24 mouse cellular contexts compared by ENCODE assay signal in the genomic region with DNA sequence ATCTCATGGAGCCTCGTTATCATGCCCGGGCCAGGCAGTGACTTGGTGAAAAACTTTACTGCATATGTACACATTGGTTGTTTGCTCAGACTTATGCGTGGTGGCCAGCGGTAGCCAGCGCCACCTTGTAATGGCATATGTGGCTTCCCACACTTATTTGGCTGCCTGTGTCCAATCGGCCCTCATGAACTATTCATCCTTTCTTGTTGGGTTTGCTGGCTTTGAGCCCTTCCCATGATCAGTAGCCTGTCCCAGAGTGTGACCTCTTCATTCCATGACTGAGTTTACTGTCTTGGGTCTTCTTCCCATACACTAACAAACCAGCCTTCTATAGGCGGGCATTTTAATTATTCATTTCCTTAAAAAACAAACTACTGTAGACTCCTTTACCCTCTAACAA.
"Had no signal": no experiment of that assay in that cellular context is flagged by ENCODE, and none has a peak within 500 bp of the region (broad histone marks: within the 10 kb centered on the region; RNA-seq: fewer than 3 reads in every experiment).

No protein-coding gene starts in this region.

- H3K27ac ChIP-seq: heart, embryonic 10.5 days; hindbrain, embryonic 13.5 days; hindbrain, embryonic 15.5 days; hindbrain, postnatal 0 days; kidney, embryonic 15.5 days; kidney, postnatal 0 days; liver, embryonic 13.5 days had no signal

- H3K27me3 ChIP-seq: heart, embryonic 12.5 days; hindbrain, embryonic 15.5 days; liver, embryonic 13.5 days had no signal

- DNase-seq: gastrocnemius, postnatal 14 days; gastrocnemius, postnatal 36 days; heart, adult 18-20 months; heart, postnatal 10 days; kidney, adult 11 months; kidney, adult 2 months; kidney, adult 9 months; kidney, postnatal 14 days; kidney, postnatal 36 days; layer of hippocampus, adult 9-11 months; layer of hippocampus, postnatal 36 days; left cerebral cortex, postnatal 4 days; liver; liver, embryonic 13.5 days had no signal

- H3K4me1 ChIP-seq: hindbrain, embryonic 15.5 days; liver, embryonic 13.5 days had no signal

- H3K9me3 ChIP-seq: heart, embryonic 10.5 days; hindbrain, embryonic 15.5 days; kidney, embryonic 15.5 days; liver, embryonic 13.5 days had no signal

- H3K9ac ChIP-seq: heart, embryonic 12.5 days; hindbrain, embryonic 13.5 days; hindbrain, embryonic 15.5 days; kidney, embryonic 15.5 days; liver, embryonic 13.5 days had no signal

- H3K4me3 ChIP-seq: heart, embryonic 10.5 days; heart, embryonic 12.5 days; hindbrain, embryonic 13.5 days; hindbrain, embryonic 15.5 days; kidney, embryonic 15.5 days; liver, embryonic 13.5 days had no signal

- H3K4me2 ChIP-seq: heart, embryonic 12.5 days; hindbrain, embryonic 13.5 days; hindbrain, embryonic 15.5 days; kidney, embryonic 15.5 days; liver, embryonic 11.5 days; liver, embryonic 13.5 days had no signal

- H3K36me3 ChIP-seq: heart, embryonic 10.5 days; heart, embryonic 12.5 days; hindbrain, embryonic 13.5 days; hindbrain, embryonic 15.5 days; kidney, embryonic 15.5 days; liver, embryonic 13.5 days had no signal

- ATAC-seq: forebrain, embryonic 16.5 days; hindbrain, postnatal 0 days; intestine, embryonic 16.5 days had no signal
